Mouse (Mus musculus) hindbrain, postnatal 0 days (tissue): ENCODE measurements at regions not wholly inside any gene's neighbourhood (a gene's known extent, or its start where the extent isn't known, plus 50 kb on each side); places are given as distances from the start of the nearest gene placed in this dataset.

Source experiments
- ATAC-seq: fragments of 200-750 bp; cut with Nextera tagmentation; 2 replicates; pipeline ENCODE4 v1.8.0; 2017; ENCODE audit warnings: mild to moderate bottlenecking, moderate TSS enrichment, moderate library complexity
- DNase-seq: peaks from one replicate; pipeline ENCODE4 v3.0.0-alpha.2; 2015; ENCODE audit warnings: low spot score
- H3K27ac ChIP-seq: fragments of 300-500 bp; sonication (generic); 2 replicates; pipeline ENCODE4 v1.5.1; 2014; ENCODE audit warnings: mild to moderate bottlenecking
- H3K27me3 ChIP-seq: fragments of 300-500 bp; sonication (generic); 2 replicates; pipeline ENCODE4 v1.6.1; 2014; ENCODE audit warnings: low read length, mixed read lengths; ENCODE audit not compliant: insufficient read depth
- H3K36me3 ChIP-seq: fragments of 300-500 bp; sonication (generic); 2 replicates; pipeline ENCODE4 v1.6.1; 2014; ENCODE audit warnings: low read length, mixed read lengths; ENCODE audit not compliant: insufficient read depth
- H3K4me1 ChIP-seq: fragments of 300-500 bp; sonication (generic); 2 replicates; pipeline ENCODE4 v1.6.1; 2014; ENCODE audit warnings: antibody characterized with exemption, low read length, mixed read lengths; ENCODE audit not compliant: insufficient read depth
- H3K4me2 ChIP-seq: fragments of 300-500 bp; sonication (generic); 2 replicates; pipeline ENCODE4 v1.6.1; 2014; ENCODE audit warnings: low read depth, mild to moderate bottlenecking, low read length, moderate library complexity, mixed read lengths
- H3K4me3 ChIP-seq: fragments of 300-500 bp; sonication (generic); 2 replicates; pipeline ENCODE4 v1.5.1; 2014; ENCODE audit warnings: low read length
- H3K9ac ChIP-seq: fragments of 300-500 bp; sonication (generic); replicated peaks from 2 replicates; pipeline ENCODE4 v1.6.1; 2014; ENCODE audit warnings: mild to moderate bottlenecking, low read length, moderate library complexity, mixed read lengths
- H3K9me3 ChIP-seq: fragments of 300-500 bp; sonication (generic); 2 replicates; pipeline ENCODE4 v1.6.1; 2016; ENCODE audit warnings: low read length, mixed read lengths
- CTCF ChIP-seq: IDR thresholded peaks from 2 replicates; pipeline ENCODE4 v1.5.1; 2016; ENCODE audit warnings: antibody characterized with exemption, control low read depth, low read depth
- WGBS: fragments of 180-500 bp; shearing (Covaris S2); extraction: QIAGEN DNeasy Blood & Tissue Kit; methylation state at CpG from one replicate; pipeline ENCODE4 v1.1.7; 2014; 5-methylcytosine and 5-hydroxymethylcytosine counted together

DNA sequence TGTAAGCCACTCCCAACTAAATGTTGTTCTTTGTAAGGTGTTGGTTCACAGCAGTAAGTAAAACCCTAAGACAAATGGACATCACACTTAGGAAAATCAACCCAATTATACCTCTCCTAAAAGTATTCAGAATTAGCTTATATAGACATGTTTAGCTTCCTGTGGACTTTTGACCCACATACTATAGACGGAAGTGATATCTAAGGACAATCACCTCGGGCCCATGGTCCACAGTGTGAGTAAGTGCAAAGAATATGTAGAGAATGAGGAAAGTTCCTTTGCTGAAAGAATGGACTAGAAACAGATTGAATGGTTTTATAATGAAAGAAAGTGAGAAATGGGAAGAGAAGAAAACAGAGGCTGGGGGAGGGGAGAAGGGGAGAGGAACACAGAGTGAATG is 58.6 kb upstream of the Lrrc55 start:
- ATAC-seq (no peak), DNase-seq (no peak)
- TF ChIP-seq CTCF, result no peak
- Histone ChIP-seq H3K9me3 (no peaks in the 10 kb centered on the region), H3K4me1 (peaks cover 11% of the 10 kb centered on the region; the same call in 1 of the 2 replicates), H3K4me3 (no peak overlapping the region), H3K9ac (no peak overlapping the region), H3K27me3 (no peaks in the 10 kb centered on the region), H3K36me3 (no peaks in the 10 kb centered on the region), H3K4me2 (no peak overlapping the region), H3K27ac (no peak overlapping the region)
- WGBS, result 91% methylated on average over 2 of the region's 2 CpGs

GRCm38 (mm10) chr2:85252343-85253285 is 55.6 kb upstream of the Lrrc55 start:
- ATAC-seq (peak; percentile 39; the same call in 1 of the 2 replicates), DNase-seq (peak; percentile 47)
- Histone ChIP-seq H3K9ac (no peak overlapping the region), H3K9me3 (no peaks in the 10 kb centered on the region), H3K4me2 (no peak overlapping the region), H3K27ac (0 out of 2 replicates have a peak overlapping the region, but pooled peaks have one; percentile 5), H3K4me1 (peaks cover 11% of the 10 kb centered on the region; the same call in 1 of the 2 replicates), H3K27me3 (no peaks in the 10 kb centered on the region), H3K36me3 (no peaks in the 10 kb centered on the region), H3K4me3 (no peak overlapping the region)
- TF ChIP-seq CTCF, result no peak
- 40% methylated on average over 16 of the region's 16 CpGs for WGBS

- DNase-seq (no peak), ATAC-seq (no peak)
- peaks cover 11% of the 10 kb centered on the region; the same call in 1 of the 2 replicates for H3K4me1 ChIP-seq
- no peak for TF ChIP-seq CTCF
- H3K9ac ChIP-seq, result no peak overlapping the region
- 83% methylated on average over 10 of the region's 10 CpGs for WGBS
- no peaks in the 10 kb centered on the region for H3K27me3 ChIP-seq
- H3K4me3 ChIP-seq, result no peak overlapping the region
- H3K27ac ChIP-seq, result no peak overlapping the region
- no peaks in the 10 kb centered on the region for H3K36me3 ChIP-seq
- no peaks in the 10 kb centered on the region for H3K9me3 ChIP-seq
- H3K4me2 ChIP-seq, result no peak overlapping the region
These were observed 53.1 kb upstream of the Lrrc55 start for GRCm38 (mm10) chr2:85250026-85250560.
